Mouse (Mus musculus): ENCODE data around the gene Nrtn.

Nrtn gene

GRCm38 (mm10) chr17:56759261-56759660 is 1.9 kb upstream of the Nrtn start:
- H3K27me3 ChIP-seq (ENCODE audit: insufficient read depth, low read length), result peaks cover 30% of the 10 kb centered on the region
- no peaks in the 10 kb centered on the region for H3K36me3 ChIP-seq (ENCODE audit: insufficient read depth, low read length)
- no peak for TF ChIP-seq POU5F1 (IDR thresholded peaks at IDR 0.05; ENCODE audit: borderline replicate concordance, low read length)
- TF ChIP-seq NANOG (IDR thresholded peaks at IDR 0.05; ENCODE audit: borderline replicate concordance, low read length), result no peak
- no peak for TF ChIP-seq CTCF (conservative IDR thresholded peaks at IDR 0.05; ENCODE audit: low read length)
- no peak overlapping the region for H3K4me3 ChIP-seq (replicated peaks; ENCODE audit: low read length)
- no peaks in the 10 kb centered on the region for H3K9me3 ChIP-seq (ENCODE audit: low read length)
- peaks cover 67% of the 10 kb centered on the region for H3K4me1 ChIP-seq (replicated peaks; ENCODE audit: low read depth, low read length)

GRCm38 (mm10) chr17:56758132-56758531 is 802 bp upstream of the Nrtn start:
- no peak overlapping the region; the same call in 1 of the 2 replicates for H3K4me3 ChIP-seq (replicated peaks; ENCODE audit: low read length)
- H3K9me3 ChIP-seq (ENCODE audit: low read length), result no peaks in the 10 kb centered on the region
- TF ChIP-seq POU5F1 (IDR thresholded peaks at IDR 0.05; ENCODE audit: borderline replicate concordance, low read length), result no peak
- TF ChIP-seq NANOG (IDR thresholded peaks at IDR 0.05; ENCODE audit: borderline replicate concordance, low read length), result no peak
- TF ChIP-seq CTCF (conservative IDR thresholded peaks at IDR 0.05; ENCODE audit: low read length), result peak; percentile 64
- no peaks in the 10 kb centered on the region for H3K36me3 ChIP-seq (ENCODE audit: insufficient read depth, low read length)
- H3K4me1 ChIP-seq (replicated peaks; ENCODE audit: low read depth, low read length), result peaks cover 68% of the 10 kb centered on the region
- H3K27me3 ChIP-seq (ENCODE audit: insufficient read depth, low read length), result peaks cover 41% of the 10 kb centered on the region

GRCm38 (mm10) chr17:56756703-56757399 is 479 bp downstream of the Nrtn start:
- no peaks in the 10 kb centered on the region for H3K9me3 ChIP-seq (ENCODE audit: low read length)
- peak; percentile 24; the same call in 1 of the 2 replicates for TF ChIP-seq CTCF (conservative IDR thresholded peaks at IDR 0.05; ENCODE audit: low read length)
- no peak for TF ChIP-seq NANOG (IDR thresholded peaks at IDR 0.05; ENCODE audit: borderline replicate concordance, low read length)
- H3K4me3 ChIP-seq (replicated peaks; ENCODE audit: low read length), result peak overlapping the region; percentile 88
- H3K36me3 ChIP-seq (ENCODE audit: insufficient read depth, low read length), result no peaks in the 10 kb centered on the region
- H3K27me3 ChIP-seq (ENCODE audit: insufficient read depth, low read length), result peaks cover 53% of the 10 kb centered on the region
- H3K4me1 ChIP-seq (replicated peaks; ENCODE audit: low read depth, low read length), result peaks cover 71% of the 10 kb centered on the region

GRCm38 (mm10) chr17:56754271-56755185 is 2.8 kb downstream of the Nrtn start:
- peaks cover 69% of the 10 kb centered on the region for H3K4me1 ChIP-seq (replicated peaks; ENCODE audit: low read depth, low read length)
- no peak for TF ChIP-seq POU5F1 (IDR thresholded peaks at IDR 0.05; ENCODE audit: borderline replicate concordance, low read length)
- TF ChIP-seq NANOG (IDR thresholded peaks at IDR 0.05; ENCODE audit: borderline replicate concordance, low read length), result no peak
- TF ChIP-seq CTCF (conservative IDR thresholded peaks at IDR 0.05; ENCODE audit: low read length), result no peak
- peak overlapping the region; percentile 51 for H3K4me3 ChIP-seq (replicated peaks; ENCODE audit: low read length)
- H3K27me3 ChIP-seq (ENCODE audit: insufficient read depth, low read length), result peaks cover 71% of the 10 kb centered on the region
- H3K9me3 ChIP-seq (ENCODE audit: low read length), result no peaks in the 10 kb centered on the region
- no peaks in the 10 kb centered on the region for H3K36me3 ChIP-seq (ENCODE audit: insufficient read depth, low read length)

GRCm38 (mm10) chr17:56753452-56753851 is 3.9 kb downstream of the Nrtn start:
- H3K9me3 ChIP-seq (ENCODE audit: low read length), result no peaks in the 10 kb centered on the region
- peaks cover 68% of the 10 kb centered on the region for H3K4me1 ChIP-seq (replicated peaks; ENCODE audit: low read depth, low read length)
- peaks cover 80% of the 10 kb centered on the region for H3K27me3 ChIP-seq (ENCODE audit: insufficient read depth, low read length)
- H3K36me3 ChIP-seq (ENCODE audit: insufficient read depth, low read length), result no peaks in the 10 kb centered on the region
- TF ChIP-seq CTCF (conservative IDR thresholded peaks at IDR 0.05; ENCODE audit: low read length), result no peak
- TF ChIP-seq POU5F1 (IDR thresholded peaks at IDR 0.05; ENCODE audit: borderline replicate concordance, low read length), result no peak
- TF ChIP-seq NANOG (IDR thresholded peaks at IDR 0.05; ENCODE audit: borderline replicate concordance, low read length), result no peak
- H3K4me3 ChIP-seq (replicated peaks; ENCODE audit: low read length), result peak overlapping the region; percentile 66

GRCm38 (mm10) chr17:56751404-56752072 is 5.8 kb downstream of the Nrtn start:
- no peak for TF ChIP-seq CTCF (conservative IDR thresholded peaks at IDR 0.05; ENCODE audit: low read length)
- no peak for TF ChIP-seq NANOG (IDR thresholded peaks at IDR 0.05; ENCODE audit: borderline replicate concordance, low read length)
- no peak for TF ChIP-seq POU5F1 (IDR thresholded peaks at IDR 0.05; ENCODE audit: borderline replicate concordance, low read length)
- H3K27me3 ChIP-seq (ENCODE audit: insufficient read depth, low read length), result peaks cover 91% of the 10 kb centered on the region
- no peaks in the 10 kb centered on the region for H3K9me3 ChIP-seq (ENCODE audit: low read length)
- H3K36me3 ChIP-seq (ENCODE audit: insufficient read depth, low read length), result no peaks in the 10 kb centered on the region
- peak overlapping the region; percentile 66 for H3K4me3 ChIP-seq (replicated peaks; ENCODE audit: low read length)
- peaks cover 55% of the 10 kb centered on the region for H3K4me1 ChIP-seq (replicated peaks; ENCODE audit: low read depth, low read length)

GRCm38 (mm10) chr17:56744173-56744572 is 13.2 kb downstream of the Nrtn start:
- TF ChIP-seq CTCF (conservative IDR thresholded peaks at IDR 0.05; ENCODE audit: low read length), result no peak
- no peak for TF ChIP-seq NANOG (IDR thresholded peaks at IDR 0.05; ENCODE audit: borderline replicate concordance, low read length)
- no peak for TF ChIP-seq POU5F1 (IDR thresholded peaks at IDR 0.05; ENCODE audit: borderline replicate concordance, low read length)
- H3K9me3 ChIP-seq (ENCODE audit: low read length), result no peaks in the 10 kb centered on the region
- peaks cover 21% of the 10 kb centered on the region for H3K4me1 ChIP-seq (replicated peaks; ENCODE audit: low read depth, low read length)
- H3K27me3 ChIP-seq (ENCODE audit: insufficient read depth, low read length), result peaks cover 51% of the 10 kb centered on the region
- H3K4me3 ChIP-seq (replicated peaks; ENCODE audit: low read length), result no peak overlapping the region
- H3K36me3 ChIP-seq (ENCODE audit: insufficient read depth, low read length), result no peaks in the 10 kb centered on the region

GRCm38 (mm10) chr17:56740788-56741160 is 16.6 kb downstream of the Nrtn start:
- peaks cover 56% of the 10 kb centered on the region for H3K27me3 ChIP-seq (ENCODE audit: insufficient read depth, low read length)
- H3K4me3 ChIP-seq (replicated peaks; ENCODE audit: low read length), result peak overlapping the region; percentile 74
- no peaks in the 10 kb centered on the region for H3K9me3 ChIP-seq (ENCODE audit: low read length)
- H3K36me3 ChIP-seq (ENCODE audit: insufficient read depth, low read length), result no peaks in the 10 kb centered on the region
- peaks cover 21% of the 10 kb centered on the region for H3K4me1 ChIP-seq (replicated peaks; ENCODE audit: low read depth, low read length)
- TF ChIP-seq POU5F1 (IDR thresholded peaks at IDR 0.05; ENCODE audit: borderline replicate concordance, low read length) (no peak), CTCF (conservative IDR thresholded peaks at IDR 0.05; ENCODE audit: low read length) (no peak), NANOG (IDR thresholded peaks at IDR 0.05; ENCODE audit: borderline replicate concordance, low read length) (no peak)

Measured in E14TG2a.4 (cell line).